Mouse (Mus musculus) embryonic facial prominence, embryonic 10.5 days (tissue): ENCODE data around the gene Iba57. TPM values are rescaled to one million over a fixed set of nuclear protein-coding genes. Genes with fewer than 3 reads are reported as not detected.

ENCODE experiments used
- DNase-seq: peaks from one replicate; pipeline ENCODE4 v3.0.0-alpha.2; 2017; ENCODE audit warnings: low spot score
- H3K27ac ChIP-seq: fragments of 300-500 bp; sonication (generic); replicated peaks from 2 replicates; pipeline ENCODE4 v1.5.1; 2016; ENCODE audit warnings: mild to moderate bottlenecking
- H3K27me3 ChIP-seq: fragments of 300-500 bp; sonication (generic); replicated peaks from 2 replicates; pipeline ENCODE4 v1.6.1; 2016; ENCODE audit warnings: low read depth, mild to moderate bottlenecking; ENCODE audit not compliant: poor library complexity, severe bottlenecking
- H3K36me3 ChIP-seq: fragments of 300-500 bp; sonication (generic); replicated peaks from 2 replicates; pipeline ENCODE4 v1.6.1; 2016; ENCODE audit warnings: mild to moderate bottlenecking, moderate library complexity
- H3K4me1 ChIP-seq: fragments of 300-500 bp; sonication (generic); 2 replicates; pipeline ENCODE4 v1.6.1; 2016
- H3K4me3 ChIP-seq: fragments of 300-500 bp; sonication (generic); 2 replicates; pipeline ENCODE4 v1.5.1; 2016; ENCODE audit warnings: mild to moderate bottlenecking, moderate library complexity
- H3K9me3 ChIP-seq: fragments of 300-500 bp; sonication (generic); 2 replicates; pipeline ENCODE4 v1.6.1; 2016; ENCODE audit warnings: mild to moderate bottlenecking
- WGBS: fragments of 180-500 bp; shearing (Covaris S2); methylation state at CpG from one replicate; pipeline ENCODE4 v1.1.7; 2016; 5-methylcytosine and 5-hydroxymethylcytosine counted together
- polyA plus RNA-seq: library from polyadenylated mRNA; unstranded; fragments of >200 nt; fragmentation: Nextera tagmentation; extraction: Ambion mirVana; gene quantifications from 2 replicates; pipeline ENCODE4 v1.2.1, GENCODE M21; 2016

The Iba57 gene
- polyA plus RNA-seq, 1 experiment from 2014 or later, result 4.7 TPM

DNA sequence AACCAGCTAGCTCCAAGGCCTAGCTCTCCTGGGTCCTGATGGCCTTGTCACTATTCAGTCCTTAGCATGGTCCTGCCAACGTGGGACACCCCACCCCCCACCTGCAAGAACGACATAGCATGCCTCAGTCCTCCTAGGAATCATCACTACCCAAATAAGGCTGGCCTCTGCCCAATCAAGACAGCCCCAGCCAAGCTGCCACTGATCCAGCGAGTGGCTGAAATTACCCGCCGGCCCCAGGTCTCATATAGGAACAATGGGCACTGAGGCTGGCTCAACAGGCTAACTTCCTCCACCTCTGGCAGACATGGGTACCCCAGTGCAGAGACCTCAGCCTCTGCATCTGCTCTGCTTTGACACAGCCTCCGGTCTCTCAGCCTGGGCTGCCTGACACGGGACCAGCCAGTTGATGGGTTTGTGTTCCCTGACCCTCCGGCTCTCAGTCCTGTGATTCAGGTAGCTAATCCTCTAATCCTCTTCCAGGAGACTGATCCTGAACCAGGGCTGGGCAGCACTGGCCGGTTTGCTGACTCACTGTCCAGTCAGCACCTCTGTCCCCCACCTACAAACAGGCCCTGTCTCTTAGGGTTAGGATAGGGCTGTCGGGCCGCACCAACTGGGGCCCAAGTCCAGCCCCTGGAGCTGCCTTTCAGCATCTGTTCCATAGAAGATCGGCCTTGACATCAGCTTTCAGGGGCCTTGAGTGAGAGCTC, 26.4 kb downstream of the Iba57 start:
- Histone ChIP-seq H3K27me3 (peaks cover 76% of the 10 kb centered on the region), H3K4me1 (peaks cover 35% of the 10 kb centered on the region), H3K9me3 (no peaks in the 10 kb centered on the region), H3K4me3 (no peak overlapping the region), H3K36me3 (no peaks in the 10 kb centered on the region), H3K27ac (no peak overlapping the region)
- no peak for DNase-seq
- 58% methylated on average over 12 of the region's 12 CpGs for WGBS

DNA sequence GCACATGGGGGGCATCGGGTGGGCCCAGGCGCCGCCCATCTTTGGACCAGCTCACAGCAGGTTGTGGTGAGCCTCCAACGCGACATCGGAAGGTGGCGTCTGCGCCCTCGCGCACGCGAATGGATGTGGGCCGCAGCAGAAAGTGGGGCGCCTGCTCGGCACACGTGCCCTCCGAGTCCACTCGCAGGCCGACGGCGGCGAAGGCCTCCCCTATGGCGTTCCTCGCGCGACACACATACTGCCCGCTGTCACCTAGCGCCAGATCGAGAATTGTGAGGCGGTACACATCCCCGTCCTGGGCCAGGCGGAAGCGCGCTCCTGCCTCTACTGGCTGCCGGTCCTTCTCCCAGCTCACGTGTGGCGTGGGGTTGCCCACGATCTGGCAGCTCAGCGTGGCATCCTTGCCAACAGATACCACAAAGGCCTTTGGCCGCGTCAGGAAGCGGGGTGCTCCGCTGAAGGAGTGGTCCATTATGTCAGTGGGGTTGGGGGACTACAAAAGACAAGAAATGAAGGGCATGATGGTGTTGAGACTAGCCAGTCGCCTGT, 27.6 kb downstream of the Iba57 start, which contains the start of gene Obscn:
Gene Obscn (minus strand): TSS at position 499 of the 549 bp plus-strand sequence.
- WGBS, result 19% methylated on average over 44 of the region's 44 CpGs
- no peak within 1 kb of the TSS for H3K27ac ChIP-seq
- peaks cover 30% of the 10 kb centered on the region for H3K4me1 ChIP-seq
- no peaks in the 10 kb centered on the region for H3K9me3 ChIP-seq
- H3K27me3 ChIP-seq, result peaks cover 88% of the 10 kb centered on the region
- DNase-seq, result peak; percentile 24
- H3K4me3 ChIP-seq, result peak within 1 kb of the TSS; percentile 46
- H3K36me3 ChIP-seq, result no peaks in the 10 kb centered on the region

DNA sequence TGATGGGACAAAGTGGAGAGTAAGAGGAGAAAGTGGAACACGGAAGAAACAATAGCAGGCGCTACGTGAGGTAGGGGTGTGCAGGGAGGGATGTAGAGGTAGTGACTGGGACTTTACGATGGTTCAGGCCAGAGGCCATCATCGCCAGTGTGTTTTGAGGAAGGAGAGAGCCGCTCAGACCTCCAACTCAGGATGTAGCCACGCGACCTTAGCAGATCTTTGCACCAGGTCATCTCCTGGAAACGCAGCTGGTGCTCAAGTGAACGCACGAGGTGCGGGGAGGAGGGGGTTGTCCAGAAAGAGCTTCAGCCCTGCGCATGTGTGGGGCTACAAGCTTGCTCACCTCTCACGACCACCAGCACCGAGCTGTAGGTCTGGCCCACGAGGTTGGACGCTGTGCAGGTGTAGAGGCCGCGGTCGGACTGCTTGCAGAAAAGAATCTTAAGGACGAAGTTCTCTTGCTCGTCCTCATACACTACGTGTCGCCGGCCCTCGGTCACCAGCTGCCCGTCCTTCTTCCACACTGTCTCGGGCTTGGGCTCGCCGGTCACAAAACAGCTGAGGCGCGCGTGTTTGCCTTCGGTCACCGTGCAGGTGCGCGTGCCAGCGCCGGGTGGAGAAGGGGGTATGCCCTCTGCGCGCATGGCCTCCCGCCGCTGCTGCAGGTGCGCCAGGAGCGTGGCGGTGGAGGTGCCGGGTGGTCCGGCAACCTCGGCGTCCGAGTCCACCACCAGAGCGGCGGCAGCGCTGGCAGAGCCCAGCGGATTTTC, 28.3 kb downstream of the Iba57 start:
- no peak overlapping the region for H3K27ac ChIP-seq
- H3K4me1 ChIP-seq, result peaks cover 30% of the 10 kb centered on the region
- H3K36me3 ChIP-seq, result no peaks in the 10 kb centered on the region
- 8% methylated on average over 55 of the region's 55 CpGs for WGBS
- peak; percentile 19 for DNase-seq
- peak overlapping the region; percentile 46 for H3K4me3 ChIP-seq
- no peaks in the 10 kb centered on the region for H3K9me3 ChIP-seq
- H3K27me3 ChIP-seq, result peaks cover 95% of the 10 kb centered on the region

DNA sequence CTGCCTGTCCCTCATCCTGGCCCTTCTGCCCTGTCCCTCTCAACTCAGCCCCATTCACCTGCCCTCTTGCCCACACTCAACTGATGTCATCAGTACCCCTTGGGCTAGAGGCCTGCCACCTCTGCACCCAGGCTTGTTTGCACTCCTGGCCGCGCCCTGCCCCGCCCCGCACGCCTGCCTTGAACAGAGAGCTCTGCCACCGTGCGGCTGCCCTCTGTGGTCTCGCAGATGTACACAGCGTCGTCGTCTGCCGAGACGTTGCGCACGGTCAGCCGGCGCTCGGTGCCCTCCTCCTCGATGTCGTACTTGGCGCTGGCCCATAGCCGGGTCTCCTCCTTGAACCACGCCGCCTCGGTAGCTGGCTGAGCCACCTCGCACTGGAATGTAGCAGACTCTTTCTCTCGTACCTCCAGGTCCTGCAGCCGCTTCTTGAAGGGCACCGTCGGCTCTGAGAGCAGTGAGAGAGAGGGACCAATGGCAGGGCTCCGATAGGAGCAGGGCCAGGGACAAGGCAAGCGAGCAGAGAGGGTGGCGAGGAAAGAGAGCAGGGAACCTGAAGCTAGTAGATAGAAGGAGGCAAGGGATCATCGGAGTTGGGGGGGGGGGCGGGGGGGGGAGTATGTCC, 29.1 kb downstream of the Iba57 start:
- Histone ChIP-seq H3K9me3 (no peaks in the 10 kb centered on the region), H3K27ac (no peak overlapping the region), H3K27me3 (peaks cover 91% of the 10 kb centered on the region), H3K4me1 (peaks cover 30% of the 10 kb centered on the region), H3K36me3 (no peaks in the 10 kb centered on the region), H3K4me3 (peak overlapping the region; percentile 33)
- WGBS, result 5% methylated on average over 35 of the region's 35 CpGs
- DNase-seq, result peak; percentile 42

DNA sequence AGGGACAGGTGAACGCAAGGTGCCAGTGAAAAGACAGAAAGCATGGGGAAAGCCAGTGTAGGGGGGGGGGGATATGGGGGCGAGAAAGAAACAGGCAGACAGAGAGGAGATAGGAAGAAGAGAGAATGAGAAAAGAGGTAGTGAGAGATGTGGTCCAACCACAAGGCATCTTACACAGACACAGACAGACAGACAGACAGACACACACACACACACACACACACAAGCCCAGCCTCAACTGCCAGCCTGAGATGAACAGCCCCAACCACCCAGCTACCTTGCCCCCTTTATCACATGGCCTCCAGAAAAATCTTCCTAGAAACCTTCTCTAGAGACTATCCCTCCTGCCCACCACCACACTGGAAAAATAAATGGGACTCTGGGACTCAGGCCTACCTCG, 31.5 kb downstream of the Iba57 start:
- Histone ChIP-seq H3K9me3 (no peaks in the 10 kb centered on the region), H3K27me3 (peaks cover 69% of the 10 kb centered on the region)

DNA sequence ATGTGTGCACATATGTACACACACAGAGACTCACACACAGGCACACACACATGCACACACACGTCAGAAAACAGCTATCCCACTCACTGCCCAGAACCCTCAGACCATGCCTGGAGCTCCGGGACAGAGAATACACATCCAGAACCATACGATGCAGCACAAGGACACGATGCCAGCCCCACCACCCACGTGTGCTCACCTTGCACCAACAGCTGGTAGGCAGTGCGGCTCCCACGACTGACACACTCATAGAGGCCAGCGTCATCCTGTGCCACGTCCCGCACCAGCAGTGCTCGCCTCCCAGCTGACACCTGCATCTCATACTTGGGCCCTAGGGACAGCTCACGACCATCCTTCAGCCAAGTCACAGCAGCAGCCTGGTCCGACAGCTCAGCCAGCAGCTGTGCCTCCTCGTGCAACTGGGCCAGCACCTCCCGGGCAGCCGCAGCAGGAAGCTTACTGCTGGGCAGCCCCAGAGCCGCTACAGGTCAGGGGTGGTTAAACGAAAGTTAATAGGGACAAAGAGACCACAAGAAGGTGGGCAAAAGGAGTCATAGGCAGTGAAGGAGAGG, 32.1 kb downstream of the Iba57 start:
- Histone ChIP-seq H3K4me1 (peaks cover 19% of the 10 kb centered on the region), H3K27me3 (peaks cover 63% of the 10 kb centered on the region), H3K27ac (no peak overlapping the region), H3K9me3 (no peaks in the 10 kb centered on the region), H3K36me3 (no peaks in the 10 kb centered on the region), H3K4me3 (no peak overlapping the region)
- DNase-seq, result no peak
- WGBS, result 69% methylated on average over 18 of the region's 18 CpGs

More for the DNA sequence above, 31.5 kb downstream of the Iba57 start:
- Histone ChIP-seq H3K4me3 (no peak overlapping the region), H3K4me1 (peaks cover 19% of the 10 kb centered on the region), H3K27ac (no peak overlapping the region), H3K36me3 (no peaks in the 10 kb centered on the region)
- 89% methylated on average over 3 of the region's 3 CpGs for WGBS
- DNase-seq, result no peak

DNA sequence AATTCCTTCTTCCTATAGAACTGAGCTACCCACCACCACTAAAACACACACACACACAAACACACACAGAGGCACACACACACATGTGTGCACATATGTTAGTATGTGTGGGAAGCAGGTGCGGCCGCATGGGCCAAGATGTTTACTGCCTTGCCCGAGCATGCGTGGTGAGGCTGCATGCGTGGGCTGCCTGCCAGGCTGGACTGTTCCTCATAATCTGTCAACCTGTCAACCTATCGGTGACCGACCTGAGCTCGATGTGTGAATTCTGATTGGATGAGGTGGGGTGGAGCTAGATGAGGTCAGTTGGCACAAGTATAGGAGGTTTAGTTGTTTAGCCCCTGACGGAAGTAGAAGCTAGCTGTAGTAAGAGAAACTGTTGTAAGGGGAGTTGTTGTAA, 32.8 kb downstream of the Iba57 start:
- no peaks in the 10 kb centered on the region for H3K36me3 ChIP-seq
- H3K9me3 ChIP-seq, result no peaks in the 10 kb centered on the region
- DNase-seq, result no peak
- H3K4me1 ChIP-seq, result peaks cover 15% of the 10 kb centered on the region
- peaks cover 56% of the 10 kb centered on the region for H3K27me3 ChIP-seq
- no peak overlapping the region for H3K4me3 ChIP-seq
- no peak overlapping the region for H3K27ac ChIP-seq
- 91% methylated on average over 9 of the region's 9 CpGs for WGBS

DNA sequence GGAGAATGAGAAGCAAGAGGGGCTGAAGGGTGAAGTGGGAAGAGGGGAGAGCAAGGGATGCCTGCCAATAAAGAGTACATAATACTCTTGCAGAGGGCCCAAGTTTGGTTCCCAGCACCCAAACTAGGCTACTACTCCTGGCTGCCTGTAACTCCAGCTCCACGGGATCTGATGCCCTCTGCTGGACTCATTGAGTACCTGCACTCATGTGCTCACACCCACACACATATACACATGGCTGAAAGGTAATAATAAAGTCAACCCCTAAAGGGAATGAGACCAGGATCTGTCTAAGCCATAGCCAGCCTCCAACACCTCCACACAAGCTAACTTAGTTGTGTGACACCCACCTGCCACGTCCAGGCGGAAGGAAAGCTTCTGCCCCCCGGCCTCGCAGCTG, 57.6 kb downstream of the Iba57 start:
- 91% methylated on average over 5 of the region's 5 CpGs for WGBS
- DNase-seq, result no peak
- Histone ChIP-seq H3K27me3 (no peaks in the 10 kb centered on the region), H3K36me3 (no peaks in the 10 kb centered on the region), H3K4me1 (no peaks in the 10 kb centered on the region), H3K9me3 (peaks cover 11% of the 10 kb centered on the region), H3K4me3 (no peak overlapping the region), H3K27ac (no peak overlapping the region)

Other genes with a start within 250 kb of the Iba57 start
- gene Btnl10, start 245.8 kb downstream of the Iba57 start, polyA plus RNA-seq, result not detected in 2 replicates
- 255 and 258 TPM in 2 replicates for gene Rnf187, start 224.8 kb downstream of the Iba57 start, polyA plus RNA-seq
- gene Hist3h2ba, start 214.8 kb downstream of the Iba57 start, polyA plus RNA-seq, result 23.0 and 25.0 TPM in 2 replicates
- 17.8 and 19.0 TPM in 2 replicates for gene Hist3h2a, start 209.1 kb downstream of the Iba57 start, polyA plus RNA-seq
- 0.19 and 0.40 TPM in 2 replicates for gene Trim17, start 209.1 kb downstream of the Iba57 start, polyA plus RNA-seq
- gene Trim11, start 185.6 kb downstream of the Iba57 start, polyA plus RNA-seq, result 19.0 and 19.1 TPM in 2 replicates
- 0.05 and 0.24 TPM in 2 replicates for gene Obscn, start 27.3 kb downstream of the Iba57 start, polyA plus RNA-seq
- 0.15 TPM in 1 of 2 replicates, not detected in the other for gene Gjc2, start 19.5 kb upstream of the Iba57 start, polyA plus RNA-seq
- gene Guk1, start 28.5 kb upstream of the Iba57 start, polyA plus RNA-seq, result 133 and 146 TPM in 2 replicates
- gene Mrpl55, start 38.7 kb upstream of the Iba57 start, polyA plus RNA-seq, result 119 and 128 TPM in 2 replicates
- gene 2310033P09Rik, start 44.6 kb upstream of the Iba57 start, polyA plus RNA-seq, result 43.9 and 46.0 TPM in 2 replicates
- gene Arf1, start 64.5 kb upstream of the Iba57 start, polyA plus RNA-seq, result 645 and 651 TPM in 2 replicates
- 0.77 and 1.7 TPM in 2 replicates for gene Wnt3a, start 127.0 kb upstream of the Iba57 start, polyA plus RNA-seq
- gene Wnt9a, start 143.2 kb upstream of the Iba57 start, polyA plus RNA-seq, result 2.3 and 2.6 TPM in 2 replicates
- not detected in 2 replicates for gene Prss38, start 211.9 kb upstream of the Iba57 start, polyA plus RNA-seq